Mouse (Mus musculus) liver, embryonic 11.5 days (tissue): ENCODE measurements around the gene Gm44790. TPM values are rescaled to one million over a fixed set of nuclear protein-coding genes. Genes with fewer than 3 reads are reported as not detected.
"Not testable (repeated sequence)": the region's sequence is repeated elsewhere in the genome, so short reads cannot be mapped to it uniquely, and the experiment has no call there.

ENCODE experiments used
- ATAC-seq: fragments of 200-750 bp; cut with Nextera tagmentation; replicated peaks from 2 replicates; pipeline ENCODE4 v1.8.0; 2017; ENCODE audit warnings: moderate number of reproducible peaks, mild to moderate bottlenecking, moderate TSS enrichment, moderate library complexity; ENCODE audit not compliant: low FRiP score
- DNase-seq: peaks from one replicate; pipeline ENCODE4 v3.0.0-alpha.2; 2017; ENCODE audit warnings: low spot score
- H3K27ac ChIP-seq: fragments of 300-500 bp; sonication (generic); 2 replicates; pipeline ENCODE4 v1.5.1; 2014; ENCODE audit warnings: mild to moderate bottlenecking, low read depth, low read length, control low read depth
- H3K27me3 ChIP-seq: fragments of 300-500 bp; sonication (generic); replicated peaks from 2 replicates; pipeline ENCODE4 v1.6.1; 2014; ENCODE audit warnings: low read length, mixed read lengths; ENCODE audit not compliant: control insufficient read depth, insufficient read depth
- H3K36me3 ChIP-seq: fragments of 300-500 bp; sonication (generic); 2 replicates; pipeline ENCODE4 v1.6.1; 2014; ENCODE audit warnings: mild to moderate bottlenecking, low read length, moderate library complexity, mixed read lengths; ENCODE audit not compliant: control insufficient read depth, insufficient read depth
- H3K4me1 ChIP-seq: fragments of 300-500 bp; sonication (generic); replicated peaks from 2 replicates; pipeline ENCODE4 v1.6.1; 2014; ENCODE audit warnings: low read length, mixed read lengths; ENCODE audit not compliant: control insufficient read depth, insufficient read depth
- H3K4me2 ChIP-seq: fragments of 300-500 bp; sonication (generic); 2 replicates; pipeline ENCODE4 v1.6.1; 2014; ENCODE audit warnings: mild to moderate bottlenecking, control low read depth, moderate library complexity
- H3K4me3 ChIP-seq: fragments of 300-500 bp; sonication (generic); 2 replicates; pipeline ENCODE4 v1.5.1; 2014; ENCODE audit warnings: low read depth, low read length, control low read depth
- H3K9ac ChIP-seq: fragments of 300-500 bp; sonication (generic); 2 replicates; pipeline ENCODE4 v1.6.1; 2014; ENCODE audit warnings: low read depth, low read length, control low read depth
- H3K9me3 ChIP-seq: fragments of 300-500 bp; sonication (generic); 2 replicates; pipeline ENCODE4 v1.6.1; 2016; ENCODE audit warnings: low read length, inconsistent platforms, mixed read lengths; ENCODE audit not compliant: control insufficient read depth
- whole genome bisulfite sequencing: fragments of 180-500 bp; shearing (Covaris S2); extraction: QIAGEN DNeasy Blood & Tissue Kit; methylation state at CpG from one replicate; pipeline ENCODE4 v1.1.7; 2014; 5-methylcytosine and 5-hydroxymethylcytosine counted together
- polyA plus RNA-seq: library from polyadenylated mRNA; unstranded; fragments of >200 nt; fragmentation: Nextera tagmentation; extraction: Ambion mirVana; gene quantifications from 2 replicates; pipeline ENCODE4 v1.2.1, GENCODE M21; 2014

Gm44790 gene
- polyA plus RNA-seq, 1 experiment from 2014 or later = not detected

- no peak overlapping the region for H3K4me3 ChIP-seq
- peaks cover 16% of the 10 kb centered on the region for H3K4me1 ChIP-seq
- ATAC-seq = no peak
- no peaks in the 10 kb centered on the region for H3K9me3 ChIP-seq
- H3K9ac ChIP-seq = no peak overlapping the region
- H3K4me2 ChIP-seq = no peak overlapping the region
- no peaks in the 10 kb centered on the region for H3K27me3 ChIP-seq
- DNase-seq = no peak
- H3K36me3 ChIP-seq = no peaks in the 10 kb centered on the region
- 84% methylated on average over 7 of the region's 7 CpGs for WGBS
- H3K27ac ChIP-seq = no peak overlapping the region
These were observed 59.6 kb downstream of the Gm44790 start for GRCm38 (mm10) chr6:86485943-86486640.

- no peaks in the 10 kb centered on the region for H3K9me3 ChIP-seq
- peak overlapping the region; percentile 97 for H3K27ac ChIP-seq
- peak overlapping the region; percentile 69 for H3K9ac ChIP-seq
- H3K27me3 ChIP-seq = no peaks in the 10 kb centered on the region
- peak overlapping the region; percentile 67 for H3K4me2 ChIP-seq
- peak; percentile 78 for DNase-seq
- 13% methylated on average over 24 of the region's 24 CpGs for WGBS
- peak overlapping the region; percentile 23; the same call in 1 of the 2 replicates for H3K4me3 ChIP-seq
- H3K4me1 ChIP-seq = peaks cover 16% of the 10 kb centered on the region
- ATAC-seq = peak; percentile 92
- no peaks in the 10 kb centered on the region for H3K36me3 ChIP-seq
These were observed 61.1 kb downstream of the Gm44790 start for GRCm38 (mm10) chr6:86487358-86488148.

- DNase-seq = no peak
- H3K9me3 ChIP-seq = no peaks in the 10 kb centered on the region
- no peaks in the 10 kb centered on the region for H3K36me3 ChIP-seq
- peak overlapping the region; percentile 97 for H3K27ac ChIP-seq
- 41% methylated on average over 3 of the region's 3 CpGs for WGBS
- H3K9ac ChIP-seq = peak overlapping the region; percentile 69
- peak overlapping the region; percentile 67 for H3K4me2 ChIP-seq
- H3K4me1 ChIP-seq = peaks cover 16% of the 10 kb centered on the region
- no peak overlapping the region for H3K4me3 ChIP-seq
- no peak for ATAC-seq
- no peaks in the 10 kb centered on the region for H3K27me3 ChIP-seq
These were observed 61.7 kb downstream of the Gm44790 start for GRCm38 (mm10) chr6:86488149-86488485.

GRCm38 (mm10) chr6:86489945-86490344 is 63.5 kb downstream of the Gm44790 start:
- no peak overlapping the region for H3K9ac ChIP-seq
- no peak overlapping the region for H3K4me2 ChIP-seq
- ATAC-seq (no peak), DNase-seq (no peak)
- H3K4me1 ChIP-seq = peaks cover 21% of the 10 kb centered on the region
- no peaks in the 10 kb centered on the region for H3K9me3 ChIP-seq
- no peak overlapping the region for H3K27ac ChIP-seq
- 84% methylated on average over 2 of the region's 2 CpGs for WGBS
- H3K27me3 ChIP-seq = no peaks in the 10 kb centered on the region
- H3K4me3 ChIP-seq = no peak overlapping the region
- no peaks in the 10 kb centered on the region for H3K36me3 ChIP-seq

- not testable (repeated sequence) for H3K9me3 ChIP-seq, ATAC-seq, H3K27ac ChIP-seq, H3K27me3 ChIP-seq, H3K9ac ChIP-seq, DNase-seq, H3K4me2 ChIP-seq, H3K4me3 ChIP-seq, H3K36me3 ChIP-seq
- H3K4me1 ChIP-seq = peaks cover 21% of the 10 kb centered on the region
- 87% methylated on average over 8 of the region's 8 CpGs for WGBS
These were observed 64.0 kb downstream of the Gm44790 start for GRCm38 (mm10) chr6:86490413-86490812.

- Histone ChIP-seq H3K4me3 (no peak overlapping the region), H3K4me2 (no peak overlapping the region), H3K9me3 (no peaks in the 10 kb centered on the region), H3K4me1 (peaks cover 9% of the 10 kb centered on the region), H3K9ac (no peak overlapping the region), H3K27me3 (no peaks in the 10 kb centered on the region), H3K36me3 (no peaks in the 10 kb centered on the region), H3K27ac (no peak overlapping the region)
- WGBS = 50% methylated on average over 13 of the region's 13 CpGs
- ATAC-seq (no peak), DNase-seq (no peak)
These were observed 67.2 kb downstream of the Gm44790 start for GRCm38 (mm10) chr6:86493469-86494263.

- Histone ChIP-seq H3K36me3 (no peaks in the 10 kb centered on the region), H3K4me2 (no peak overlapping the region), H3K27ac (no peak overlapping the region), H3K4me3 (no peak overlapping the region), H3K9me3 (no peaks in the 10 kb centered on the region), H3K4me1 (peaks cover 9% of the 10 kb centered on the region), H3K27me3 (no peaks in the 10 kb centered on the region), H3K9ac (no peak overlapping the region)
- WGBS = 91% methylated on average over 7 of the region's 7 CpGs
- ATAC-seq (no peak), DNase-seq (no peak)
These were observed 68.3 kb downstream of the Gm44790 start for GRCm38 (mm10) chr6:86494767-86495166.
